Mouse (Mus musculus) midbrain, postnatal 0 days (tissue): ENCODE measurements around the gene Ddx19a. TPM values are rescaled to one million over a fixed set of nuclear protein-coding genes. Genes with fewer than 3 reads are reported as not detected.

Source experiments
- ATAC-seq: fragments of 200-750 bp; cut with Nextera tagmentation; 2 replicates; pipeline ENCODE4 v1.8.0; 2017; ENCODE audit warnings: moderate number of reproducible peaks, mild to moderate bottlenecking, moderate TSS enrichment, moderate library complexity; ENCODE audit not compliant: low FRiP score
- DNase-seq: peaks from one replicate; pipeline ENCODE4 v3.0.0-alpha.2; 2015; ENCODE audit warnings: low spot score
- H3K27ac ChIP-seq: fragments of 300-500 bp; sonication (generic); 2 replicates; pipeline ENCODE4 v1.5.1; 2014; ENCODE audit warnings: low read depth, mild to moderate bottlenecking, low read length, mixed read lengths
- H3K27me3 ChIP-seq: fragments of 300-500 bp; sonication (generic); 2 replicates; pipeline ENCODE4 v1.6.1; 2014; ENCODE audit warnings: low read length, control low read depth, mixed read lengths; ENCODE audit not compliant: insufficient read depth
- H3K36me3 ChIP-seq: fragments of 300-500 bp; sonication (generic); 2 replicates; pipeline ENCODE4 v1.6.1; 2014; ENCODE audit warnings: low read length, control low read depth, mixed read lengths; ENCODE audit not compliant: insufficient read depth
- H3K4me1 ChIP-seq: fragments of 300-500 bp; sonication (generic); 2 replicates; pipeline ENCODE4 v1.6.1; 2014; ENCODE audit warnings: mild to moderate bottlenecking, control low read depth, antibody characterized with exemption, low read length, mixed read lengths; ENCODE audit not compliant: insufficient read depth
- H3K4me2 ChIP-seq: fragments of 300-500 bp; sonication (generic); 2 replicates; pipeline ENCODE4 v1.6.1; 2014; ENCODE audit warnings: low read depth, mild to moderate bottlenecking, low read length, mixed read lengths; ENCODE audit not compliant: poor library complexity, severe bottlenecking
- H3K4me3 ChIP-seq: fragments of 300-500 bp; sonication (generic); 2 replicates; pipeline ENCODE4 v1.5.1; 2014; ENCODE audit warnings: low read depth, mild to moderate bottlenecking, low read length, moderate library complexity
- H3K9ac ChIP-seq: fragments of 300-500 bp; sonication (generic); replicated peaks from 2 replicates; pipeline ENCODE4 v1.6.1; 2014; ENCODE audit warnings: mild to moderate bottlenecking, low read length, moderate library complexity, mixed read lengths; ENCODE audit not compliant: poor library complexity, severe bottlenecking
- H3K9me3 ChIP-seq: fragments of 300-500 bp; sonication (generic); 2 replicates; pipeline ENCODE4 v1.6.1; 2016; ENCODE audit warnings: low read length, control low read depth
- CTCF ChIP-seq: IDR thresholded peaks from 2 replicates; pipeline ENCODE4 v1.5.1; 2016; ENCODE audit warnings: antibody characterized with exemption, mild to moderate bottlenecking
- WGBS: fragments of 180-500 bp; shearing (Covaris S2); extraction: QIAGEN DNeasy Blood & Tissue Kit; methylation state at CpG from one replicate; pipeline ENCODE4 v1.1.7; 2014; 5-methylcytosine and 5-hydroxymethylcytosine counted together
- polyA plus RNA-seq: library from polyadenylated mRNA; unstranded; fragments of >200 nt; fragmentation: Nextera tagmentation; extraction: Ambion mirVana; gene quantifications from 2 replicates; pipeline ENCODE4 v1.2.1, GENCODE M21; 2015
- total RNA-seq: library from RNA; depleted of rRNA; stranded (reverse); fragments of >200 nt; gene quantifications from 2 replicates; pipeline ENCODE4 v1.2.3, GENCODE M21; 2014

Gene Ddx19a
- total and polyA plus RNA-seq, 2 experiments from 2014 or later, result 13.4 to 31.6 TPM

GRCm38 (mm10) chr8:110954776-110955175 lies 42.8 kb downstream of the Ddx19a start:
- Histone ChIP-seq H3K9ac (no peak overlapping the region), H3K4me2 (no peak overlapping the region), H3K4me3 (no peak overlapping the region), H3K9me3 (no peaks in the 10 kb centered on the region), H3K4me1 (no peaks in the 10 kb centered on the region), H3K27ac (no peak overlapping the region), H3K27me3 (no peaks in the 10 kb centered on the region), H3K36me3 (peaks cover 24% of the 10 kb centered on the region)
- ATAC-seq, result no peak
- 86% methylated on average over 8 of the region's 8 CpGs for WGBS
- no peak for DNase-seq
- TF ChIP-seq CTCF, result no peak

- ATAC-seq (no peak), DNase-seq (peak; percentile 60)
- TF ChIP-seq CTCF, result no peak
- 72% methylated on average over 17 of the region's 17 CpGs for WGBS
- no peak overlapping the region for H3K27ac ChIP-seq
- no peaks in the 10 kb centered on the region for H3K4me1 ChIP-seq
- no peak overlapping the region for H3K9ac ChIP-seq
- H3K36me3 ChIP-seq, result 0 out of 2 replicates have a peak, but pooled peaks cover 2% of the 10 kb centered on the region
- no peaks in the 10 kb centered on the region for H3K27me3 ChIP-seq
- H3K9me3 ChIP-seq, result no peaks in the 10 kb centered on the region
- H3K4me3 ChIP-seq, result no peak overlapping the region
- H3K4me2 ChIP-seq, result 0 out of 2 replicates have a peak overlapping the region, but pooled peaks have one; percentile 2
These were observed 47.5 kb downstream of the Ddx19a start for GRCm38 (mm10) chr8:110950065-110950484.

- ATAC-seq (no peak), DNase-seq (no peak)
- H3K4me3 ChIP-seq, result no peak overlapping the region
- no peak overlapping the region for H3K4me2 ChIP-seq
- H3K9me3 ChIP-seq, result no peaks in the 10 kb centered on the region
- H3K27me3 ChIP-seq, result no peaks in the 10 kb centered on the region
- no peaks in the 10 kb centered on the region for H3K4me1 ChIP-seq
- H3K36me3 ChIP-seq, result peaks cover 3% of the 10 kb centered on the region; the same call in 1 of the 2 replicates
- no peak for TF ChIP-seq CTCF
- WGBS, result 85% methylated on average over 4 of the region's 4 CpGs
- H3K27ac ChIP-seq, result no peak overlapping the region
- H3K9ac ChIP-seq, result no peak overlapping the region
These were observed 51.9 kb downstream of the Ddx19a start for GRCm38 (mm10) chr8:110945716-110946115.

GRCm38 (mm10) chr8:110944276-110944876 lies 53.2 kb downstream of the Ddx19a start:
- DNase-seq (no peak), ATAC-seq (no peak)
- Histone ChIP-seq H3K9ac (no peak overlapping the region), H3K4me2 (no peak overlapping the region), H3K27me3 (no peaks in the 10 kb centered on the region), H3K9me3 (no peaks in the 10 kb centered on the region), H3K36me3 (peaks cover 3% of the 10 kb centered on the region; the same call in 1 of the 2 replicates), H3K4me1 (no peaks in the 10 kb centered on the region), H3K27ac (no peak overlapping the region), H3K4me3 (no peak overlapping the region)
- no peak for TF ChIP-seq CTCF
- 88% methylated on average over 7 of the region's 7 CpGs for WGBS

GRCm38 (mm10) chr8:110941453-110941948 lies 56.1 kb downstream of the Ddx19a start:
- H3K4me2 ChIP-seq, result no peak overlapping the region
- no peak for TF ChIP-seq CTCF
- no peaks in the 10 kb centered on the region for H3K27me3 ChIP-seq
- no peak overlapping the region for H3K4me3 ChIP-seq
- H3K9me3 ChIP-seq, result no peaks in the 10 kb centered on the region
- no peaks in the 10 kb centered on the region for H3K4me1 ChIP-seq
- ATAC-seq (no peak), DNase-seq (peak; percentile 75)
- no peak overlapping the region for H3K9ac ChIP-seq
- 48% methylated on average over 10 of the region's 10 CpGs for WGBS
- H3K27ac ChIP-seq, result no peak overlapping the region
- H3K36me3 ChIP-seq, result peaks cover 3% of the 10 kb centered on the region; the same call in 1 of the 2 replicates

GRCm38 (mm10) chr8:110940682-110941452 lies 56.7 kb downstream of the Ddx19a start:
- DNase-seq (no peak), ATAC-seq (no peak)
- H3K36me3 ChIP-seq, result peaks cover 3% of the 10 kb centered on the region; the same call in 1 of the 2 replicates
- H3K4me1 ChIP-seq, result no peaks in the 10 kb centered on the region
- no peak overlapping the region; the same call in 1 of the 2 replicates for H3K27ac ChIP-seq
- H3K4me3 ChIP-seq, result no peak overlapping the region
- H3K9me3 ChIP-seq, result no peaks in the 10 kb centered on the region
- no peak overlapping the region for H3K9ac ChIP-seq
- H3K27me3 ChIP-seq, result no peaks in the 10 kb centered on the region
- TF ChIP-seq CTCF, result no peak
- 84% methylated on average over 15 of the region's 15 CpGs for WGBS
- no peak overlapping the region for H3K4me2 ChIP-seq
